Mouse (Mus musculus) bone marrow macrophage, adult 2 months (primary cell): ENCODE results near the gene Slc6a12. TPM values are rescaled to one million over a fixed set of nuclear protein-coding genes. Genes with fewer than 3 reads are reported as not detected.
A peak's percentile ranks its signal among the peaks of the same experiment; 100 is the strongest.

Source experiments
- H3K27ac ChIP-seq: 2 replicates; pipeline ENCODE4 v1.5.1; 2012; ENCODE audit warnings: low read depth, low read length; ENCODE audit not compliant: insufficient read depth
- H3K4me1 ChIP-seq: 2 replicates; pipeline ENCODE4 v1.6.1; 2012; ENCODE audit warnings: low read length; ENCODE audit not compliant: control insufficient read depth, insufficient read depth
- H3K4me3 ChIP-seq: 2 replicates; pipeline ENCODE4 v1.5.1; 2012; ENCODE audit warnings: mild to moderate bottlenecking, low read length, moderate library complexity; ENCODE audit not compliant: insufficient read depth
- CTCF ChIP-seq: IDR thresholded peaks from 2 replicates; pipeline ENCODE4 v1.5.1; 2012; ENCODE audit warnings: low read depth, mild to moderate bottlenecking, low read length, moderate library complexity
- POLR2A ChIP-seq: IDR thresholded peaks from 2 replicates; pipeline ENCODE4 v1.6.1; 2012; ENCODE audit warnings: mild to moderate bottlenecking, low read depth, low read length, borderline replicate concordance
- polyA plus RNA-seq: library from polyadenylated mRNA; stranded (reverse); fragments of >200 nt; gene quantifications from 2 replicates; pipeline ENCODE4 v1.2.4, GENCODE M21; 2012; ENCODE audit not compliant: missing spikeins, insufficient read depth, insufficient read length

Slc6a12 gene
- polyA plus RNA-seq, 1 experiment, result 25.7 TPM

GRCm38 (mm10) chr6:121337770-121338518, 4.9 kb upstream of the Slc6a12 start:
- peaks cover 52% of the 10 kb centered on the region for H3K4me1 ChIP-seq
- no peak overlapping the region for H3K4me3 ChIP-seq
- H3K27ac ChIP-seq, result peak overlapping the region; percentile 49
- TF ChIP-seq POLR2A (no peak), CTCF (peak; percentile 94)

GRCm38 (mm10) chr6:121338519-121338896, 4.4 kb upstream of the Slc6a12 start:
- H3K27ac ChIP-seq, result peak overlapping the region; percentile 49
- TF ChIP-seq POLR2A, result no peak
- TF ChIP-seq CTCF, result no peak
- no peak overlapping the region for H3K4me3 ChIP-seq
- H3K4me1 ChIP-seq, result peaks cover 56% of the 10 kb centered on the region

GRCm38 (mm10) chr6:121341650-121342049, 1.2 kb upstream of the Slc6a12 start:
- TF ChIP-seq CTCF (no peak), POLR2A (no peak)
- H3K27ac ChIP-seq, result peak overlapping the region; percentile 91
- peaks cover 73% of the 10 kb centered on the region for H3K4me1 ChIP-seq
- H3K4me3 ChIP-seq, result 0 out of 2 replicates have a peak overlapping the region, but pooled peaks have one; percentile 17

GRCm38 (mm10) chr6:121343771-121344123, 871 bp downstream of the Slc6a12 start:
- Histone ChIP-seq H3K4me1 (peaks cover 65% of the 10 kb centered on the region), H3K4me3 (peak overlapping the region; percentile 57), H3K27ac (peak overlapping the region; percentile 91)
- no peak for TF ChIP-seq CTCF
- no peak for TF ChIP-seq POLR2A

- Histone ChIP-seq H3K4me1 (peaks cover 59% of the 10 kb centered on the region), H3K27ac (peak overlapping the region; percentile 39), H3K4me3 (peak overlapping the region; percentile 57)
- TF ChIP-seq POLR2A, result no peak
- no peak for TF ChIP-seq CTCF
Measured at GRCm38 (mm10) chr6:121344329-121344728, 1.5 kb downstream of the Slc6a12 start.

GRCm38 (mm10) chr6:121346428-121346827, 3.6 kb downstream of the Slc6a12 start:
- no peak overlapping the region for H3K27ac ChIP-seq
- peaks cover 41% of the 10 kb centered on the region for H3K4me1 ChIP-seq
- H3K4me3 ChIP-seq, result no peak overlapping the region
- TF ChIP-seq POLR2A, result no peak
- no peak for TF ChIP-seq CTCF

DNA sequence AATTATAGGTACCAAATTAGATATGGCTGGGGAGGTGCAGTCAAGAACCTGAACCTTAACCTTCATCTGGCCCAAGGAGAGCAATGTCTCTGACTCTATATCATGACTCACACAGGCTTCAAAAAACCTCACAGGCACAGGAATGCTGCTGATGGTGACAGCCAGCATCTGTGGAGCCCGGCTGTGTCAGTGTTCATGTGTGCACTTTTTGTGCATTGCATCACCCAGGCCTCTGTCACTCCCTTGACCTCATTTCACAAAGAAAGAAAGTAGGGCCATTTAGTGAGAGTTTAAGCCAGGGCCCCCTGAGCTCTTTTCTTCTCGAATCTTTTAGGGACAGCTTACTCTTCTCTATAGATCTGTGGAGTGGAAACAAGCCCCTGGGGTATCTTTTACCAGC, 9.4 kb downstream of the Slc6a12 start:
- Histone ChIP-seq H3K27ac (no peak overlapping the region), H3K4me3 (no peak overlapping the region), H3K4me1 (peaks cover 13% of the 10 kb centered on the region)
- TF ChIP-seq CTCF, result no peak

DNA sequence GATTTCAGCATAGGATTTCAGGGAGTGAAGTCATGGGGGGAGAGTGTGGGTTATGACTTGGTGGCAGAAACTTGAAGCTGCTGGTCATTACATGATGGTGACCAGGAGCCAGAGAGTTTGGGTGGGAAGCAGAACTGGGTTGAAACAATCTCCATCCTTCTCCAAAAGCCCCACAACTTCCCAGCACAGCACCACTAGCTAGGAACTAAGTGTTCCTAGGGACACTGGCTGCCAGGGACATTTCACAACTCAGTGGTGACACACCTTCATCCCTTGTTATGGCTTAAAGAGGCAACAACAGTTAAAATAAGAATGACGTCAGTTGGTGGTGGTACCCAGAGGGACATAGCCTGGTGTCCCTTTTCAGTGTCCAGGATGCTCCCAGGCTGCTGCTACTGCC, 13.2 kb downstream of the Slc6a12 start:
- Histone ChIP-seq H3K27ac (no peak overlapping the region), H3K4me3 (no peak overlapping the region), H3K4me1 (peaks cover 9% of the 10 kb centered on the region)
- TF ChIP-seq POLR2A, result no peak
- no peak for TF ChIP-seq CTCF

- TF ChIP-seq POLR2A (no peak), CTCF (no peak)
- no peak overlapping the region for H3K4me3 ChIP-seq
- H3K27ac ChIP-seq, result no peak overlapping the region
- peaks cover 9% of the 10 kb centered on the region for H3K4me1 ChIP-seq
Measured at GRCm38 (mm10) chr6:121357232-121357631, 14.4 kb downstream of the Slc6a12 start.

- no peak overlapping the region for H3K27ac ChIP-seq
- TF ChIP-seq CTCF, result no peak
- no peak for TF ChIP-seq POLR2A
- H3K4me1 ChIP-seq, result peaks cover 6% of the 10 kb centered on the region
- H3K4me3 ChIP-seq, result no peak overlapping the region
Measured at GRCm38 (mm10) chr6:121363061-121363460, 20.2 kb downstream of the Slc6a12 start.
